Mouse (Mus musculus): Measurements from ENCODE around the gene Zfp978. TPM values are rescaled to one million over a fixed set of nuclear protein-coding genes. Genes with fewer than 3 reads are reported as not detected.
"Not testable (repeated sequence)": the region's sequence is repeated elsewhere in the genome, so short reads cannot be mapped to it uniquely, and the experiment has no call there.

The Zfp978 gene
- 0.17 TPM in 1 of 2 replicates, not detected in the other for polyA plus RNA-seq (2015; fragmentation: Nextera tagmentation; extraction: Ambion mirVana)

- not testable (repeated sequence) for DNase-seq (ENCODE audit: low spot score); ATAC-seq
- no CpG with 5 or more reads among the region's 6 CpGs for WGBS
Measured at GRCm38 (mm10) chr4:147361003-147361402, at the start of gene Zfp978. TSS of gene Zfp978 (plus strand) at chr4:147361303.

GRCm38 (mm10) chr4:147335036-147335690 lies 25.9 kb upstream of the Zfp978 start:
- not testable (repeated sequence) for H3K36me3 ChIP-seq (ENCODE audit: insufficient read depth, low read length); DNase-seq (ENCODE audit: low spot score); H3K27ac ChIP-seq (ENCODE audit: low read length); H3K4me3 ChIP-seq (ENCODE audit: low read depth, low read length); H3K27me3 ChIP-seq (replicated peaks; ENCODE audit: insufficient read depth, low read length); H3K4me2 ChIP-seq (replicated peaks; ENCODE audit: low read depth, low read length); H3K9ac ChIP-seq (replicated peaks; ENCODE audit: low read depth); H3K4me1 ChIP-seq (ENCODE audit: insufficient read depth, low read depth, low read length)
- peaks cover 38% of the 10 kb centered on the region for H3K9me3 ChIP-seq (ENCODE audit: low read length)
- ATAC-seq: peak; percentile 26; the same call in 1 of the 2 replicates
- 82% methylated on average over 2 of the region's 2 CpGs for WGBS

More at GRCm38 (mm10) chr4:147361003-147361402, at the start of gene Zfp978:
- H3K36me3 ChIP-seq (ENCODE audit: insufficient read depth, low read length); H3K9me3 ChIP-seq (ENCODE audit: low read length); H3K4me2 ChIP-seq (replicated peaks; ENCODE audit: low read depth, low read length); H3K4me1 ChIP-seq (ENCODE audit: insufficient read depth, low read depth, low read length); H3K27ac ChIP-seq (ENCODE audit: low read length); H3K9ac ChIP-seq (replicated peaks; ENCODE audit: low read depth); H3K4me3 ChIP-seq (ENCODE audit: low read depth, low read length); H3K27me3 ChIP-seq (replicated peaks; ENCODE audit: insufficient read depth, low read length): not testable (repeated sequence)

GRCm38 (mm10) chr4:147335691-147336367 lies 25.3 kb upstream of the Zfp978 start:
- not testable (repeated sequence) for DNase-seq (ENCODE audit: low spot score); H3K9ac ChIP-seq (replicated peaks; ENCODE audit: low read depth); H3K4me1 ChIP-seq (ENCODE audit: insufficient read depth, low read depth, low read length); H3K4me2 ChIP-seq (replicated peaks; ENCODE audit: low read depth, low read length); H3K27ac ChIP-seq (ENCODE audit: low read length); H3K36me3 ChIP-seq (ENCODE audit: insufficient read depth, low read length); H3K27me3 ChIP-seq (replicated peaks; ENCODE audit: insufficient read depth, low read length); H3K4me3 ChIP-seq (ENCODE audit: low read depth, low read length)
- H3K9me3 ChIP-seq (ENCODE audit: low read length): peaks cover 42% of the 10 kb centered on the region
- 31% methylated on average over 1 of the region's 1 CpGs for WGBS
- ATAC-seq: peak; percentile 33; the same call in 1 of the 2 replicates

- H3K27ac ChIP-seq (ENCODE audit: low read length); H3K4me3 ChIP-seq (ENCODE audit: low read depth, low read length); H3K4me1 ChIP-seq (ENCODE audit: insufficient read depth, low read depth, low read length); H3K9ac ChIP-seq (replicated peaks; ENCODE audit: low read depth); H3K4me2 ChIP-seq (replicated peaks; ENCODE audit: low read depth, low read length); ATAC-seq; H3K27me3 ChIP-seq (replicated peaks; ENCODE audit: insufficient read depth, low read length); DNase-seq (ENCODE audit: low spot score); H3K36me3 ChIP-seq (ENCODE audit: insufficient read depth, low read length): not testable (repeated sequence)
- peaks cover 43% of the 10 kb centered on the region for H3K9me3 ChIP-seq (ENCODE audit: low read length)
- 61% methylated on average over 6 of the region's 6 CpGs for WGBS
Measured at GRCm38 (mm10) chr4:147336368-147337195, 24.5 kb upstream of the Zfp978 start.

- not testable (repeated sequence) for H3K9ac ChIP-seq (replicated peaks; ENCODE audit: low read depth); DNase-seq (ENCODE audit: low spot score); H3K4me1 ChIP-seq (ENCODE audit: insufficient read depth, low read depth, low read length); H3K27ac ChIP-seq (ENCODE audit: low read length); H3K27me3 ChIP-seq (replicated peaks; ENCODE audit: insufficient read depth, low read length); ATAC-seq; H3K4me2 ChIP-seq (replicated peaks; ENCODE audit: low read depth, low read length); H3K36me3 ChIP-seq (ENCODE audit: insufficient read depth, low read length); H3K4me3 ChIP-seq (ENCODE audit: low read depth, low read length)
- H3K9me3 ChIP-seq (ENCODE audit: low read length): peaks cover 43% of the 10 kb centered on the region
- 87% methylated on average over 2 of the region's 2 CpGs for WGBS
Measured at GRCm38 (mm10) chr4:147337520-147337919, 23.6 kb upstream of the Zfp978 start.

- no peak overlapping the region for H3K4me3 ChIP-seq (ENCODE audit: low read depth, low read length)
- no peak for TF ChIP-seq EP300 (IDR thresholded peaks at IDR 0.05)
- no peak for TF ChIP-seq CTCF (IDR thresholded peaks at IDR 0.05)
- H3K9ac ChIP-seq (replicated peaks; ENCODE audit: low read depth): no peak overlapping the region
- 65% methylated on average over 5 of the region's 5 CpGs for WGBS
- H3K27me3 ChIP-seq (replicated peaks; ENCODE audit: insufficient read depth, low read length): no peaks in the 10 kb centered on the region
- H3K36me3 ChIP-seq (ENCODE audit: insufficient read depth, low read length): no peaks in the 10 kb centered on the region
- H3K4me2 ChIP-seq (replicated peaks; ENCODE audit: low read depth, low read length): no peak overlapping the region
- ATAC-seq: peak; percentile 29; the same call in 1 of the 2 replicates
- H3K27ac ChIP-seq (ENCODE audit: low read length): no peak overlapping the region
- H3K9me3 ChIP-seq (ENCODE audit: low read length): peaks cover 45% of the 10 kb centered on the region
- H3K4me1 ChIP-seq (ENCODE audit: insufficient read depth, low read depth, low read length): no peaks in the 10 kb centered on the region
- DNase-seq (ENCODE audit: low spot score): no peak
Measured at GRCm38 (mm10) chr4:147338032-147338610, 23.0 kb upstream of the Zfp978 start.

GRCm38 (mm10) chr4:147338706-147339105 lies 22.4 kb upstream of the Zfp978 start:
- H3K9me3 ChIP-seq (ENCODE audit: low read length): peaks cover 51% of the 10 kb centered on the region
- not testable (repeated sequence) for H3K4me3 ChIP-seq (ENCODE audit: low read depth, low read length)

GRCm38 (mm10) chr4:147339601-147340219 lies 21.4 kb upstream of the Zfp978 start:
- H3K27ac ChIP-seq (ENCODE audit: low read length); DNase-seq (ENCODE audit: low spot score); H3K4me2 ChIP-seq (replicated peaks; ENCODE audit: low read depth, low read length); ATAC-seq; H3K36me3 ChIP-seq (ENCODE audit: insufficient read depth, low read length); H3K27me3 ChIP-seq (replicated peaks; ENCODE audit: insufficient read depth, low read length); H3K4me1 ChIP-seq (ENCODE audit: insufficient read depth, low read depth, low read length); H3K9ac ChIP-seq (replicated peaks; ENCODE audit: low read depth); H3K4me3 ChIP-seq (ENCODE audit: low read depth, low read length): not testable (repeated sequence)
- WGBS: 68% methylated on average over 7 of the region's 7 CpGs
- H3K9me3 ChIP-seq (ENCODE audit: low read length): peaks cover 52% of the 10 kb centered on the region

More at GRCm38 (mm10) chr4:147338706-147339105, 22.4 kb upstream of the Zfp978 start:
- not testable (repeated sequence) for ATAC-seq; H3K36me3 ChIP-seq (ENCODE audit: insufficient read depth, low read length); DNase-seq (ENCODE audit: low spot score); H3K27me3 ChIP-seq (replicated peaks; ENCODE audit: insufficient read depth, low read length); H3K4me2 ChIP-seq (replicated peaks; ENCODE audit: low read depth, low read length); H3K4me1 ChIP-seq (ENCODE audit: insufficient read depth, low read depth, low read length); H3K9ac ChIP-seq (replicated peaks; ENCODE audit: low read depth); H3K27ac ChIP-seq (ENCODE audit: low read length)
- 77% methylated on average over 3 of the region's 3 CpGs for WGBS
